In genomic region chr7:114718300-114718699, GRCm38 (mm10) we compare ENCODE assay signal across 10 mouse cellular contexts. TPM values are rescaled to one million over a fixed set of nuclear protein-coding genes. Genes with fewer than 3 reads are reported as not detected.
DNase-seq lines count a peak whose midpoint lies in the region; ATAC-seq and TF ChIP-seq lines count a peak whose summit lies in the region.
"Had no signal": no experiment of that assay in that cellular context is flagged by ENCODE, and none has a peak within 500 bp of the region (broad histone marks: within the 10 kb centered on the region; RNA-seq: fewer than 3 reads in every experiment).

Gene Calcb, plus strand, starts transcription at chr7:114718643.

- peaks cover 12% of the 10 kb centered on the region for H3K4me1 ChIP-seq in thymus, adult 2 months (replicated peaks; ENCODE audit: control insufficient read depth, insufficient read depth, low read length)

- no peak within 1 kb of the TSS for H3K4me3 ChIP-seq in thymus, adult 2 months (ENCODE audit: control insufficient read depth, insufficient read depth, low read length)

- ATAC-seq in megakaryocyte progenitor cell, adult 5-6 weeks (replicated peaks; ENCODE audit: poor library complexity), result 0 out of 2 replicates have a peak, but pooled peaks have one; percentile 9

- no peak for TF ChIP-seq POLR2A in thymus, adult 2 months (IDR thresholded peaks at IDR 0.05; ENCODE audit: control insufficient read depth, extremely low read depth, insufficient read depth, low read length, poor library complexity)

- intact Hi-C loops in heart, postnatal 25 days (cut with DNase I), result loop anchor here (10.0 kb wide), 1 partner anchor 223 kb away; no protein-coding TSS in a partner anchor

- 7% methylated on average over 11 of the region's 11 CpGs for WGBS in thymus, adult 2 months

- H3K27ac ChIP-seq in thymus, adult 2 months (ENCODE audit: control insufficient read depth, insufficient read depth, low read length), result no peak within 1 kb of the TSS
- H3K27ac ChIP-seq: macrophage had no signal

- no peaks in the 10 kb centered on the region for H3K36me3 ChIP-seq in thymus, adult 2 months (ENCODE audit: control insufficient read depth, insufficient read depth, low read length)

- DNase-seq in heart, adult 11 months, result peak; percentile 55
- DNase-seq in heart, postnatal 25 days (ENCODE audit: low spot score), result no peak
- DNase-seq in thymus, adult 2 months, result no peak
- DNase-seq in thymus, postnatal 36 days, result no peak
- no peak for DNase-seq in frontal cortex, postnatal 10 days (ENCODE audit: low spot score in 2 of 2)
- DNase-seq in lung, adult 18-20 months, result no peak
- no peak for DNase-seq in ovary, postnatal 10 days (ENCODE audit: low spot score)
- DNase-seq: cerebellum, adult 9-10 months had no signal

- no peaks in the 10 kb centered on the region; the same call in 1 of the 2 replicates for H3K27me3 ChIP-seq in thymus, adult 2 months (ENCODE audit: control insufficient read depth, insufficient read depth, low read length)

- no peak for TF ChIP-seq CTCF in thymus, adult 2 months (IDR thresholded peaks at IDR 0.05; ENCODE audit: borderline replicate concordance, control insufficient read depth, extremely low read depth, insufficient read depth, low read length, poor library complexity)

RNA-seq across cellular contexts. Expression of gene Calcb, which starts in this region (rescaled TPM):
- total RNA-seq in heart, postnatal 25 days (2021), result 1 to 10 TPM in 1 of 2 experiments, under 1 TPM in 1; 0.84 to 1.0 TPM
- 10.0 and 10.3 TPM in 2 replicates for polyA plus RNA-seq in thymus, adult 2 months (2012; rRNA removed)
- not detected in 2 replicates for total RNA-seq in megakaryocyte progenitor cell, adult 5-6 weeks (2015)
- not detected in 2 replicates for total RNA-seq in megakaryocyte progenitor cell, adult 5-6 weeks (2017)
- polyA plus RNA-seq: macrophage had no signal

Comparison
In these comparisons a context has a peak if more than half of its experiments do, and no peak if none do; other contexts are left out.
1. Peak in ATAC-seq in megakaryocyte progenitor cell, adult 5-6 weeks; RNA of the gene not detected or under 1 TPM.